Mouse (Mus musculus) megakaryocyte, adult 5-6 weeks (primary cell): ENCODE results near the gene Wiz. TPM values are rescaled to one million over a fixed set of nuclear protein-coding genes. Genes with fewer than 3 reads are reported as not detected.

Experiments used
- total RNA-seq, 2 experiments: library from RNA; stranded (forward) in 1 of 2; stranded (reverse) in 1 of 2; fragments of 153-499, 151-499 nt in 1 of 2; fragments of 221-1000, 200-1000 nt in 1 of 2; gene quantifications; 2 replicates each; pipeline versions ENCODE4 v1.2.3 to v1.2.4; 2015 to 2017

Gene Wiz
- total RNA-seq, 2 experiments from 2014 or later = 4.9 to 23.0 TPM

Other genes with a start within 250 kb of the Wiz start
- 0.18 TPM in 1 of 2 replicates, not detected in the other for gene Notch3, start 222.6 kb downstream of the Wiz start, total RNA-seq (2015)
- gene Notch3, start 222.6 kb downstream of the Wiz start, total RNA-seq (2017) = 0.04 and 0.08 TPM in 2 replicates
- 0.07 and 0.23 TPM in 2 replicates for gene Ephx3, start 199.9 kb downstream of the Wiz start, total RNA-seq (2015)
- gene Ephx3, start 199.9 kb downstream of the Wiz start, total RNA-seq (2017) = 0.20 TPM in 1 of 2 replicates, not detected in the other
- 128 and 143 TPM in 2 replicates for gene Brd4, start 104.7 kb downstream of the Wiz start, total RNA-seq (2015)
- gene Brd4, start 104.7 kb downstream of the Wiz start, total RNA-seq (2017) = 20.7 and 30.3 TPM in 2 replicates
- 43.5 and 49.8 TPM in 2 replicates for gene Akap8, start 68.2 kb downstream of the Wiz start, total RNA-seq (2015)
- gene Akap8, start 68.2 kb downstream of the Wiz start, total RNA-seq (2017) = 91.5 and 103 TPM in 2 replicates
- 48.3 and 51.1 TPM in 2 replicates for gene Akap8l, start 38.8 kb downstream of the Wiz start, total RNA-seq (2015)
- gene Akap8l, start 38.8 kb downstream of the Wiz start, total RNA-seq (2017) = 66.4 and 69.6 TPM in 2 replicates
- gene Rasal3, start 14.1 kb upstream of the Wiz start, total RNA-seq (2015) = 52.9 and 54.4 TPM in 2 replicates
- 19.5 and 25.7 TPM in 2 replicates for gene Rasal3, start 14.1 kb upstream of the Wiz start, total RNA-seq (2017)
- gene Pglyrp2, start 34.7 kb upstream of the Wiz start, total RNA-seq (2015) = 1.7 and 2.0 TPM in 2 replicates
- 1.4 and 2.2 TPM in 2 replicates for gene Pglyrp2, start 34.7 kb upstream of the Wiz start, total RNA-seq (2017)
- gene Cyp4f39, start 63.3 kb upstream of the Wiz start, total RNA-seq (2015) = not detected in 2 replicates
- not detected in 2 replicates for gene Cyp4f39, start 63.3 kb upstream of the Wiz start, total RNA-seq (2017)
- gene Cyp4f17, start 116.6 kb upstream of the Wiz start, total RNA-seq (2015) = 0.36 and 0.38 TPM in 2 replicates
- gene Cyp4f17, start 116.6 kb upstream of the Wiz start, total RNA-seq (2017) = 0.66 and 0.98 TPM in 2 replicates
- gene Cyp4f16, start 147.1 kb upstream of the Wiz start, total RNA-seq (2015) = 25.2 and 28.3 TPM in 2 replicates
- 19.0 and 39.0 TPM in 2 replicates for gene Cyp4f16, start 147.1 kb upstream of the Wiz start, total RNA-seq (2017)
- gene Cyp4f37, start 231.9 kb upstream of the Wiz start, total RNA-seq (2015) = not detected in 2 replicates
- 1.1 TPM in 1 of 2 replicates, not detected in the other for gene Cyp4f37, start 231.9 kb upstream of the Wiz start, total RNA-seq (2017)